Mouse (Mus musculus): ENCODE measurements at regions not wholly inside any gene's neighbourhood (a gene's known extent, or its start where the extent isn't known, plus 50 kb on each side); places are given as distances from the start of the nearest gene placed in this dataset.

GRCm38 (mm10) chr8:90125426-90125825 lies 222.7 kb downstream of the Tox3 start:
- Histone ChIP-seq H3K4me1 (ENCODE audit: control insufficient read depth, insufficient read depth, low read length) (no peaks in the 10 kb centered on the region), H3K4me3 (replicated peaks; ENCODE audit: control insufficient read depth, low read depth, low read length) (no peak overlapping the region), H3K27ac (ENCODE audit: control insufficient read depth, insufficient read depth, low read depth, low read length, poor library complexity) (no peak overlapping the region)
- WGBS = 70% methylated on average over 1 of the region's 1 CpGs
- TF ChIP-seq CTCF (IDR thresholded peaks at IDR 0.05; ENCODE audit: control insufficient read depth, insufficient read depth, low read length) = no peak
- no peak for TF ChIP-seq POLR2A (IDR thresholded peaks at IDR 0.05; ENCODE audit: borderline replicate concordance, control insufficient read depth, low read depth, low read length)

- Histone ChIP-seq H3K27ac (ENCODE audit: control insufficient read depth, insufficient read depth, low read depth, low read length, poor library complexity) (no peak overlapping the region), H3K4me1 (ENCODE audit: control insufficient read depth, insufficient read depth, low read length) (no peaks in the 10 kb centered on the region), H3K4me3 (replicated peaks; ENCODE audit: control insufficient read depth, low read depth, low read length) (no peak overlapping the region)
- TF ChIP-seq CTCF (IDR thresholded peaks at IDR 0.05; ENCODE audit: control insufficient read depth, insufficient read depth, low read length) (no peak), POLR2A (IDR thresholded peaks at IDR 0.05; ENCODE audit: borderline replicate concordance, control insufficient read depth, low read depth, low read length) (no peak)
Measured at GRCm38 (mm10) chr8:90123101-90123500, 225.0 kb downstream of the Tox3 start.

- TF ChIP-seq POLR2A (IDR thresholded peaks at IDR 0.05; ENCODE audit: borderline replicate concordance, control insufficient read depth, low read depth, low read length) (no peak), CTCF (IDR thresholded peaks at IDR 0.05; ENCODE audit: control insufficient read depth, insufficient read depth, low read length) (no peak)
- WGBS = 70% methylated on average over 3 of the region's 3 CpGs
- no peak overlapping the region for H3K4me3 ChIP-seq (replicated peaks; ENCODE audit: control insufficient read depth, low read depth, low read length)
- H3K27ac ChIP-seq (ENCODE audit: control insufficient read depth, insufficient read depth, low read depth, low read length, poor library complexity) = no peak overlapping the region
- H3K4me1 ChIP-seq (ENCODE audit: control insufficient read depth, insufficient read depth, low read length) = no peaks in the 10 kb centered on the region
Measured at GRCm38 (mm10) chr8:90121935-90122334, 226.2 kb downstream of the Tox3 start.

- no peak overlapping the region for H3K4me3 ChIP-seq (replicated peaks; ENCODE audit: control insufficient read depth, low read depth, low read length)
- H3K4me1 ChIP-seq (ENCODE audit: control insufficient read depth, insufficient read depth, low read length) = no peaks in the 10 kb centered on the region
- TF ChIP-seq POLR2A (IDR thresholded peaks at IDR 0.05; ENCODE audit: borderline replicate concordance, control insufficient read depth, low read depth, low read length) (no peak), CTCF (IDR thresholded peaks at IDR 0.05; ENCODE audit: control insufficient read depth, insufficient read depth, low read length) (no peak)
- H3K27ac ChIP-seq (ENCODE audit: control insufficient read depth, insufficient read depth, low read depth, low read length, poor library complexity) = no peak overlapping the region
- WGBS = 33% methylated on average over 3 of the region's 3 CpGs
Measured at GRCm38 (mm10) chr8:90121017-90121416, 227.1 kb downstream of the Tox3 start.

GRCm38 (mm10) chr8:90115436-90115835 lies 232.7 kb downstream of the Tox3 start:
- H3K4me3 ChIP-seq (replicated peaks; ENCODE audit: control insufficient read depth, low read depth, low read length) = no peak overlapping the region
- H3K4me1 ChIP-seq (ENCODE audit: control insufficient read depth, insufficient read depth, low read length) = no peaks in the 10 kb centered on the region
- no peak overlapping the region for H3K27ac ChIP-seq (ENCODE audit: control insufficient read depth, insufficient read depth, low read depth, low read length, poor library complexity)
- WGBS = 94% methylated on average over 2 of the region's 2 CpGs
- TF ChIP-seq CTCF (IDR thresholded peaks at IDR 0.05; ENCODE audit: control insufficient read depth, insufficient read depth, low read length) (no peak), POLR2A (IDR thresholded peaks at IDR 0.05; ENCODE audit: borderline replicate concordance, control insufficient read depth, low read depth, low read length) (no peak)

- no peaks in the 10 kb centered on the region for H3K4me1 ChIP-seq (ENCODE audit: control insufficient read depth, insufficient read depth, low read length)
- TF ChIP-seq CTCF (IDR thresholded peaks at IDR 0.05; ENCODE audit: control insufficient read depth, insufficient read depth, low read length) (no peak), POLR2A (IDR thresholded peaks at IDR 0.05; ENCODE audit: borderline replicate concordance, control insufficient read depth, low read depth, low read length) (no peak)
- H3K27ac ChIP-seq (ENCODE audit: control insufficient read depth, insufficient read depth, low read depth, low read length, poor library complexity) = no peak overlapping the region
- WGBS = 46% methylated on average over 6 of the region's 6 CpGs
- H3K4me3 ChIP-seq (replicated peaks; ENCODE audit: control insufficient read depth, low read depth, low read length) = no peak overlapping the region
Measured at GRCm38 (mm10) chr8:90100509-90100908, 247.6 kb downstream of the Tox3 start.

GRCm38 (mm10) chr8:90082630-90083029 lies 265.5 kb downstream of the Tox3 start:
- TF ChIP-seq POLR2A (IDR thresholded peaks at IDR 0.05; ENCODE audit: borderline replicate concordance, control insufficient read depth, low read depth, low read length) (no peak), CTCF (IDR thresholded peaks at IDR 0.05; ENCODE audit: control insufficient read depth, insufficient read depth, low read length) (no peak)
- H3K4me1 ChIP-seq (ENCODE audit: control insufficient read depth, insufficient read depth, low read length) = no peaks in the 10 kb centered on the region
- H3K4me3 ChIP-seq (replicated peaks; ENCODE audit: control insufficient read depth, low read depth, low read length) = no peak overlapping the region
- no peak overlapping the region for H3K27ac ChIP-seq (ENCODE audit: control insufficient read depth, insufficient read depth, low read depth, low read length, poor library complexity)
- WGBS = 58% methylated on average over 5 of the region's 5 CpGs

GRCm38 (mm10) chr8:90076381-90076780 lies 271.8 kb downstream of the Tox3 start:
- H3K4me3 ChIP-seq (replicated peaks; ENCODE audit: control insufficient read depth, low read depth, low read length) = no peak overlapping the region
- no peak overlapping the region for H3K27ac ChIP-seq (ENCODE audit: control insufficient read depth, insufficient read depth, low read depth, low read length, poor library complexity)
- TF ChIP-seq POLR2A (IDR thresholded peaks at IDR 0.05; ENCODE audit: borderline replicate concordance, control insufficient read depth, low read depth, low read length) (no peak), CTCF (IDR thresholded peaks at IDR 0.05; ENCODE audit: control insufficient read depth, insufficient read depth, low read length) (no peak)
- no peaks in the 10 kb centered on the region for H3K4me1 ChIP-seq (ENCODE audit: control insufficient read depth, insufficient read depth, low read length)

GRCm38 (mm10) chr8:90075796-90076195 lies 272.3 kb downstream of the Tox3 start:
- no peak for TF ChIP-seq CTCF (IDR thresholded peaks at IDR 0.05; ENCODE audit: control insufficient read depth, insufficient read depth, low read length)
- no peak for TF ChIP-seq POLR2A (IDR thresholded peaks at IDR 0.05; ENCODE audit: borderline replicate concordance, control insufficient read depth, low read depth, low read length)
- WGBS = 85% methylated on average over 5 of the region's 5 CpGs
- Histone ChIP-seq H3K4me1 (ENCODE audit: control insufficient read depth, insufficient read depth, low read length) (no peaks in the 10 kb centered on the region), H3K4me3 (replicated peaks; ENCODE audit: control insufficient read depth, low read depth, low read length) (no peak overlapping the region), H3K27ac (ENCODE audit: control insufficient read depth, insufficient read depth, low read depth, low read length, poor library complexity) (no peak overlapping the region)

Data from bone marrow, adult 2 months (tissue).